Mouse (Mus musculus): Measurements from ENCODE around the gene Sema4d. TPM values are rescaled to one million over a fixed set of nuclear protein-coding genes. Genes with fewer than 3 reads are reported as not detected.

Sema4d gene
- total and polyA plus RNA-seq, 3 experiments: 6.9 to 20.3 TPM; not detected in 1

- Histone ChIP-seq H3K9ac (ENCODE audit: control insufficient read depth, low read depth, low read length, poor library complexity, severe bottlenecking) (peak overlapping the region; percentile 79), H3K79me2 (ENCODE audit: control insufficient read depth, insufficient read depth, low read length, poor library complexity) (peaks cover 38% of the 10 kb centered on the region), H3K36me3 (ENCODE audit: control insufficient read depth in 1 of 2, insufficient read depth in 2 of 2, low read length in 2 of 2) (peaks cover 4 to 20% of the 10 kb centered on the region in 2 experiments; a peak in 3 of 4 replicates), H3K9me3 (replicated peaks; ENCODE audit: insufficient read depth, low read length) (no peaks in the 10 kb centered on the region), H3K27me3 (ENCODE audit: control insufficient read depth in 1 of 2, insufficient read depth in 2 of 2, low read length in 2 of 2) (no peaks in the 10 kb centered on the region), H3K27ac (ENCODE audit: control insufficient read depth, low read depth, low read length) (peak overlapping the region; percentile 86), H3K4me3 (ENCODE audit: control insufficient read depth in 1 of 2, insufficient read depth in 1 of 2, low read depth in 2 of 2, low read length in 2 of 2) (peak overlapping the region; percentile 69 to 72), H3K4me1 (ENCODE audit: control insufficient read depth in 1 of 2, insufficient read depth in 2 of 2, low read length in 2 of 2) (peaks cover 2 to 6% of the 10 kb centered on the region in 2 experiments)
- peak; percentile 72 for DNase-seq (ENCODE audit: low read depth, low spot score)
- TF ChIP-seq EP300 (IDR thresholded peaks at IDR 0.05; ENCODE audit: low read depth in 1 of 2, low read length in 2 of 2) (peak; percentile 62 to 67; a peak in 3 of 4 replicates), POLR2AphosphoS2 (IDR thresholded peaks at IDR 0.05; ENCODE audit: low read length) (peak; percentile 46), MYC (IDR thresholded peaks at IDR 0.05; ENCODE audit: low read depth, low read length) (no peak), ZKSCAN1 (IDR thresholded peaks at IDR 0.05; ENCODE audit: low read depth, low read length) (no peak), HCFC1 (IDR thresholded peaks at IDR 0.05; ENCODE audit: low read depth, low read length) (peak; percentile 23; the same call in 1 of the 2 replicates), USF2 (IDR thresholded peaks at IDR 0.05; ENCODE audit: borderline replicate concordance in 1 of 2, insufficient read depth in 1 of 2, low read depth in 1 of 2, low read length in 2 of 2) (no peak), GATA1 (IDR thresholded peaks at IDR 0.05; ENCODE audit: low read depth, low read length) (peak; percentile 74), RCOR1 (IDR thresholded peaks at IDR 0.05; ENCODE audit: low read depth, low read length) (peak; percentile 44; the same call in 1 of the 2 replicates), ZNF384 (IDR thresholded peaks at IDR 0.05; ENCODE audit: low read depth, low read length) (peak; percentile 81), RAD21 (IDR thresholded peaks at IDR 0.05; ENCODE audit: low read depth, low read length) (no peak), ELF1 (IDR thresholded peaks at IDR 0.05; ENCODE audit: low read depth, low read length) (no peak), MAX (IDR thresholded peaks at IDR 0.05; ENCODE audit: low read length) (peak; percentile 50; the same call in 1 of the 2 replicates), GABPA (IDR thresholded peaks at IDR 0.05; ENCODE audit: low read depth, low read length) (no peak), NELFE (IDR thresholded peaks at IDR 0.05; ENCODE audit: low read depth, low read length) (no peak; the same call in 1 of the 2 replicates), MAZ (IDR thresholded peaks at IDR 0.05; ENCODE audit: low read depth, low read length) (no peak), BHLHE40 (IDR thresholded peaks at IDR 0.05; ENCODE audit: borderline replicate concordance, low read depth, low read length) (peak; percentile 84), POLR2AphosphoS5 (IDR thresholded peaks at IDR 0.05; ENCODE audit: borderline replicate concordance, low read depth, low read length) (no peak), CHD2 (IDR thresholded peaks at IDR 0.05; ENCODE audit: low read length) (no peak), SIN3A (IDR thresholded peaks at IDR 0.05; ENCODE audit: low read length) (peak; percentile 29), CTCF (IDR thresholded peaks at IDR 0.05 in 2 of 3, conservative IDR thresholded peaks at IDR 0.05 in 1 of 3; ENCODE audit: control insufficient read depth in 1 of 3, insufficient read depth in 1 of 3, low read depth in 2 of 3, low read length in 3 of 3, poor library complexity in 1 of 3, severe bottlenecking in 1 of 3) (no peak), TCF12 (IDR thresholded peaks at IDR 0.05; ENCODE audit: low read depth, low read length) (0 out of 2 replicates have a peak, but pooled peaks have one; percentile 27), UBTF (IDR thresholded peaks at IDR 0.05; ENCODE audit: borderline replicate concordance, insufficient read depth, low read depth, low read length) (no peak), ZMIZ1 (IDR thresholded peaks at IDR 0.05; ENCODE audit: low read depth, low read length) (no peak), MAFK (IDR thresholded peaks at IDR 0.05; ENCODE audit: borderline replicate concordance, low read depth, low read length) (no peak), TBP (IDR thresholded peaks at IDR 0.05; ENCODE audit: low read depth, low read length) (0 out of 2 replicates have a peak, but pooled peaks have one; percentile 11), MXI1 (IDR thresholded peaks at IDR 0.05; ENCODE audit: low read depth, low read length) (peak; percentile 61), MEF2A (IDR thresholded peaks at IDR 0.05; ENCODE audit: extremely low read depth, insufficient replicate concordance, low read depth, low read length, poor library complexity, severe bottlenecking) (peak; percentile 79; the same call in 1 of the 2 replicates), NRF1 (IDR thresholded peaks at IDR 0.05; ENCODE audit: insufficient read depth, low read depth, low read length, poor library complexity, severe bottlenecking) (no peak), ETS1 (IDR thresholded peaks at IDR 0.05; ENCODE audit: low read depth, low read length) (peak; percentile 84), E2F4 (IDR thresholded peaks at IDR 0.05; ENCODE audit: borderline replicate concordance, low read depth, low read length) (no peak), TAL1 (IDR thresholded peaks at IDR 0.05; ENCODE audit: low read length) (peak; percentile 38), CHD1 (IDR thresholded peaks at IDR 0.05; ENCODE audit: low read depth, low read length) (peak; percentile 93), SMC3 (IDR thresholded peaks at IDR 0.05; ENCODE audit: low read depth, low read length) (no peak), ZC3H11A (IDR thresholded peaks at IDR 0.05; ENCODE audit: low read depth, low read length) (no peak)
Measured at GRCm38 (mm10) chr13:51643924-51644828, 149.4 kb downstream of the Sema4d start.
